In genomic region chr2:51543949-51544348, GRCm38 (mm10) we compare ENCODE assay signal across 28 mouse cellular contexts.
DNase-seq lines count a peak whose midpoint lies in the region; ATAC-seq and TF ChIP-seq lines count a peak whose summit lies in the region.
"Had no signal": no experiment of that assay in that cellular context is flagged by ENCODE, and none has a peak within 500 bp of the region (broad histone marks: within the 10 kb centered on the region; RNA-seq: fewer than 3 reads in every experiment).

No protein-coding gene starts in this region.

- no peak overlapping the region for H3K4me3 ChIP-seq in kidney, embryonic 14.5 days (ENCODE audit: low read length)
- no peak overlapping the region for H3K4me3 ChIP-seq in lung, embryonic 14.5 days (ENCODE audit: low read depth, low read length)
- H3K4me3 ChIP-seq: embryonic facial prominence, embryonic 10.5 days; embryonic facial prominence, embryonic 15.5 days; forebrain, embryonic 12.5 days; layer of hippocampus, adult 2 months; left cerebral cortex, adult 2 months; limb, embryonic 12.5 days; liver, embryonic 15.5 days; midbrain, embryonic 13.5 days; neural tube, embryonic 13.5 days had no signal

- 25% methylated on average over 1 of the region's 1 CpGs for WGBS in kidney, embryonic 14.5 days
- WGBS in lung, embryonic 14.5 days = 23% methylated on average over 1 of the region's 1 CpGs

- no peak for TF ChIP-seq CTCF in lung, embryonic 14.5 days (IDR thresholded peaks at IDR 0.05; ENCODE audit: low read depth)

- H3K9ac ChIP-seq in kidney, embryonic 14.5 days (ENCODE audit: low read depth, low read length) = no peak overlapping the region
- H3K9ac ChIP-seq in lung, embryonic 14.5 days = no peak overlapping the region
- H3K9ac ChIP-seq: embryonic facial prominence, embryonic 15.5 days; forebrain, embryonic 12.5 days; forebrain, postnatal 0 days; hindbrain, embryonic 14.5 days; limb, embryonic 12.5 days; liver, embryonic 15.5 days; midbrain, embryonic 13.5 days; neural tube, embryonic 13.5 days had no signal

- H3K4me1 ChIP-seq in kidney, embryonic 14.5 days (ENCODE audit: control insufficient read depth, insufficient read depth, low read length) = no peaks in the 10 kb centered on the region
- no peaks in the 10 kb centered on the region for H3K4me1 ChIP-seq in lung, embryonic 14.5 days (ENCODE audit: insufficient read depth)
- H3K4me1 ChIP-seq: embryonic facial prominence, embryonic 10.5 days; embryonic facial prominence, embryonic 15.5 days; forebrain, embryonic 12.5 days; liver, embryonic 15.5 days; midbrain, embryonic 13.5 days; neural tube, embryonic 13.5 days had no signal

- peak; percentile 64; the same call in 1 of the 2 replicates for ATAC-seq in kidney, embryonic 14.5 days (ENCODE audit: low FRiP score, low TSS enrichment)
- ATAC-seq in lung, embryonic 14.5 days (ENCODE audit: insufficient read depth) = peak; percentile 75
- ATAC-seq: forebrain, postnatal 0 days; inflammation-experienced regulatory T-cells, adult 6 months; lung, postnatal 0 days; midbrain, embryonic 13.5 days; Patski had no signal

- H3K36me3 ChIP-seq in kidney, embryonic 14.5 days (ENCODE audit: control insufficient read depth, insufficient read depth, low read length) = no peaks in the 10 kb centered on the region
- H3K36me3 ChIP-seq in lung, embryonic 14.5 days (ENCODE audit: insufficient read depth) = no peaks in the 10 kb centered on the region
- H3K36me3 ChIP-seq: embryonic facial prominence, embryonic 10.5 days; embryonic facial prominence, embryonic 15.5 days; forebrain, embryonic 12.5 days; limb, embryonic 12.5 days; liver, embryonic 15.5 days; midbrain, embryonic 13.5 days; neural tube, embryonic 13.5 days had no signal

- H3K4me2 ChIP-seq in kidney, embryonic 14.5 days (replicated peaks; ENCODE audit: low read depth, low read length) = no peak overlapping the region
- H3K4me2 ChIP-seq in lung, embryonic 14.5 days = no peak overlapping the region
- H3K4me2 ChIP-seq: embryonic facial prominence, embryonic 15.5 days; forebrain, embryonic 12.5 days; heart, embryonic 11.5 days; hindbrain, embryonic 14.5 days; limb, embryonic 12.5 days; liver, embryonic 15.5 days; midbrain, embryonic 13.5 days; neural tube, embryonic 13.5 days had no signal

- intact Hi-C loops in heart, postnatal 14 days (cut with DNase I) = no loop called here

- no peaks in the 10 kb centered on the region for H3K9me3 ChIP-seq in kidney, embryonic 14.5 days (ENCODE audit: control insufficient read depth, low read length)
- no peaks in the 10 kb centered on the region for H3K9me3 ChIP-seq in lung, embryonic 14.5 days (ENCODE audit: low read depth, low read length)
- H3K9me3 ChIP-seq: embryonic facial prominence, embryonic 10.5 days; embryonic facial prominence, embryonic 15.5 days; forebrain, embryonic 12.5 days; liver, embryonic 15.5 days; neural tube, embryonic 13.5 days had no signal

- peak; percentile 9 for DNase-seq in adrenal gland, postnatal 14 days
- DNase-seq in adrenal gland, adult 8-10 months = no peak
- DNase-seq in kidney, adult 11 months = no peak
- peak; percentile 80 for DNase-seq in lung, embryonic 14.5 days
- no peak for DNase-seq in lung, postnatal 10 days
- peak; percentile 4 for DNase-seq in kidney, postnatal 14 days
- no peak for DNase-seq in heart, postnatal 14 days
- DNase-seq: cerebellum, adult 2 months; cerebellum, postnatal 14 days; forebrain, postnatal 0 days; thymus, adult 2 months; thymus, postnatal 36 days had no signal

- H3K27me3 ChIP-seq in kidney, embryonic 14.5 days (ENCODE audit: control insufficient read depth, insufficient read depth, low read length) = no peaks in the 10 kb centered on the region
- H3K27me3 ChIP-seq in lung, embryonic 14.5 days (ENCODE audit: insufficient read depth, low read length) = no peaks in the 10 kb centered on the region
- H3K27me3 ChIP-seq: embryonic facial prominence, embryonic 15.5 days; forebrain, embryonic 12.5 days; limb, embryonic 12.5 days; liver, embryonic 15.5 days; midbrain, embryonic 13.5 days; neural tube, embryonic 13.5 days; Patski had no signal

- H3K27ac ChIP-seq in kidney, embryonic 14.5 days (ENCODE audit: low read depth, low read length) = no peak overlapping the region
- H3K27ac ChIP-seq in lung, embryonic 14.5 days (ENCODE audit: low read depth) = no peak overlapping the region
- H3K27ac ChIP-seq: embryonic facial prominence, embryonic 10.5 days; embryonic facial prominence, embryonic 15.5 days; forebrain, embryonic 12.5 days; hindbrain, embryonic 14.5 days; layer of hippocampus, adult 2 months; left cerebral cortex, adult 2 months; limb, embryonic 12.5 days; liver, embryonic 15.5 days; macrophage; midbrain, embryonic 13.5 days; neural tube, embryonic 13.5 days had no signal

Comparison
In these comparisons a context has a peak if more than half of its experiments do, and no peak if none do; other contexts are left out.
1. DNase-seq: peak in adrenal gland, postnatal 14 days (single experiment), lung, embryonic 14.5 days (single experiment) and kidney, postnatal 14 days (single experiment); none in adrenal gland, adult 8-10 months (single experiment), kidney, adult 11 months (single experiment), lung, postnatal 10 days (single experiment) and heart, postnatal 14 days (0 of 2).